Comparison of ENCODE assay signal across 9 mouse cellular contexts in the genomic region with DNA sequence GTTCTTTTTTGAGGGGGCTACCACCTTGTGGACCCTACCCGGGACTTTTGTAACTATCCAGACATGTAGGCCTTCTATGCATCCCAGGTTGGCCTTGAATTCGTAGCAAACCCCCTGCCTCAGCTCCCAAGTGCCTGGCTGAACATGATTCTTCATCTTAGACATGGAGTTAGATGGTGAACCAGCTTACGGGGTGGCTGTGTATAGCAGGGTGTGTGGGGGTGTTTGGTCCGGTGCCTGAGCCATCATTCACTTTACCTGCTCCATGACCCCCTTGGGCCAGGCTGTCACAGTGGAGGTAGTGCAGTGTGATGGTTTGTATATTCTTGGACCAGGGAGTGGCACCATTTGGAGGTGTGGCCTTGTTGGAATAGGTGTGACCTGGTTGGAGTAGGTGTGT. TPM values are rescaled to one million over a fixed set of nuclear protein-coding genes. Genes with fewer than 3 reads are reported as not detected.
DNase-seq lines count a peak whose midpoint lies in the region; ATAC-seq and TF ChIP-seq lines count a peak whose summit lies in the region.
"Had no signal": no experiment of that assay in that cellular context is flagged by ENCODE, and none has a peak within 500 bp of the region (broad histone marks: within the 10 kb centered on the region; RNA-seq: fewer than 3 reads in every experiment).

No protein-coding gene starts in this region.

- no peaks in the 10 kb centered on the region for H3K9me3 ChIP-seq in heart, embryonic 11.5 days (replicated peaks; ENCODE audit: control insufficient read depth, low read length)
- no peaks in the 10 kb centered on the region for H3K9me3 ChIP-seq in midbrain, embryonic 10.5 days (replicated peaks)
- no peaks in the 10 kb centered on the region for H3K9me3 ChIP-seq in midbrain, postnatal 0 days (ENCODE audit: low read length)
- no peaks in the 10 kb centered on the region; the same call in 1 of the 2 replicates for H3K9me3 ChIP-seq in limb, embryonic 11.5 days (ENCODE audit: control insufficient read depth, low read length)
- no peaks in the 10 kb centered on the region for H3K9me3 ChIP-seq in stomach, postnatal 0 days (ENCODE audit: control insufficient read depth, low read length)
- H3K9me3 ChIP-seq: embryonic facial prominence, embryonic 15.5 days had no signal

- peak overlapping the region; percentile 58 for H3K4me2 ChIP-seq in heart, embryonic 11.5 days
- no peak overlapping the region for H3K4me2 ChIP-seq in midbrain, postnatal 0 days (ENCODE audit: low read depth, low read length, poor library complexity, severe bottlenecking)
- peak overlapping the region; percentile 50; the same call in 1 of the 2 replicates for H3K4me2 ChIP-seq in limb, embryonic 11.5 days (ENCODE audit: low read depth, severe bottlenecking)
- 0 out of 2 replicates have a peak overlapping the region, but pooled peaks have one; percentile 52 for H3K4me2 ChIP-seq in stomach, postnatal 0 days (replicated peaks; ENCODE audit: low read depth)

- WGBS in heart, embryonic 11.5 days (ENCODE audit: insufficient replicate concordance): 59% methylated on average over 4 of the region's 4 CpGs
- WGBS in midbrain, embryonic 10.5 days: 53% methylated on average over 4 of the region's 4 CpGs
- 32% methylated on average over 4 of the region's 4 CpGs for WGBS in midbrain, postnatal 0 days
- WGBS in limb, embryonic 11.5 days: 71% methylated on average over 4 of the region's 4 CpGs
- WGBS in stomach, postnatal 0 days: 44% methylated on average over 4 of the region's 4 CpGs

- TF ChIP-seq EP300 in stomach, postnatal 0 days (optimal IDR thresholded peaks at IDR 0.05): no peak

- DNase-seq in heart, postnatal 10 days: no peak
- no peak for DNase-seq in midbrain, embryonic 10.5 days (ENCODE audit: low spot score)
- no peak for DNase-seq in midbrain, postnatal 0 days (ENCODE audit: low spot score)
- no peak for DNase-seq in limb, embryonic 11.5 days (ENCODE audit: low spot score)
- DNase-seq in stomach, postnatal 0 days (ENCODE audit: low spot score): no peak
- no peak for DNase-seq in testis, postnatal 14 days (ENCODE audit: low spot score)
- no peak for DNase-seq in adrenal gland, adult (ENCODE audit: inconsistent age in 2 of 2, low spot score in 1 of 2)

- H3K36me3 ChIP-seq in heart, embryonic 11.5 days (ENCODE audit: control insufficient read depth, insufficient read depth, low read length): no peaks in the 10 kb centered on the region
- H3K36me3 ChIP-seq in midbrain, embryonic 10.5 days: no peaks in the 10 kb centered on the region
- H3K36me3 ChIP-seq in midbrain, postnatal 0 days (ENCODE audit: insufficient read depth, low read length): no peaks in the 10 kb centered on the region
- no peaks in the 10 kb centered on the region for H3K36me3 ChIP-seq in limb, embryonic 11.5 days (ENCODE audit: control insufficient read depth, insufficient read depth, low read length)
- no peaks in the 10 kb centered on the region for H3K36me3 ChIP-seq in stomach, postnatal 0 days (ENCODE audit: control insufficient read depth, insufficient read depth, low read length)
- H3K36me3 ChIP-seq: embryonic facial prominence, embryonic 15.5 days had no signal

- no peak for TF ChIP-seq CTCF in midbrain, postnatal 0 days (IDR thresholded peaks at IDR 0.05)
- no peak for TF ChIP-seq CTCF in stomach, postnatal 0 days (IDR thresholded peaks at IDR 0.05; ENCODE audit: low read depth)

- ATAC-seq in heart, embryonic 11.5 days (replicated peaks; ENCODE audit: insufficient number of reproducible peaks, low FRiP score, low TSS enrichment): no peak
- ATAC-seq in midbrain, postnatal 0 days (ENCODE audit: low FRiP score): no peak
- no peak for ATAC-seq in limb, embryonic 11.5 days (ENCODE audit: insufficient number of reproducible peaks, low FRiP score, low TSS enrichment, low read depth)
- ATAC-seq in stomach, postnatal 0 days (ENCODE audit: low FRiP score, low TSS enrichment): no peak

- no peaks in the 10 kb centered on the region for H3K27me3 ChIP-seq in heart, embryonic 11.5 days (ENCODE audit: control insufficient read depth, insufficient read depth, low read length)
- peaks cover 65% of the 10 kb centered on the region for H3K27me3 ChIP-seq in midbrain, embryonic 10.5 days (ENCODE audit: low read depth, poor library complexity, severe bottlenecking)
- H3K27me3 ChIP-seq in midbrain, postnatal 0 days (ENCODE audit: insufficient read depth, low read length): no peaks in the 10 kb centered on the region
- no peaks in the 10 kb centered on the region for H3K27me3 ChIP-seq in limb, embryonic 11.5 days (ENCODE audit: control insufficient read depth, insufficient read depth, low read length)
- H3K27me3 ChIP-seq in stomach, postnatal 0 days (ENCODE audit: control insufficient read depth, insufficient read depth, low read length): no peaks in the 10 kb centered on the region
- H3K27me3 ChIP-seq: embryonic facial prominence, embryonic 15.5 days had no signal

- peak overlapping the region; percentile 78 for H3K27ac ChIP-seq in heart, embryonic 11.5 days (ENCODE audit: low read depth, low read length)
- H3K27ac ChIP-seq in midbrain, embryonic 10.5 days (replicated peaks): peak overlapping the region; percentile 89
- H3K27ac ChIP-seq in midbrain, postnatal 0 days (ENCODE audit: low read depth, low read length): no peak overlapping the region
- H3K27ac ChIP-seq in limb, embryonic 11.5 days (replicated peaks; ENCODE audit: low read depth, low read length): no peak overlapping the region
- no peak overlapping the region for H3K27ac ChIP-seq in stomach, postnatal 0 days (replicated peaks)

- H3K4me1 ChIP-seq in heart, embryonic 11.5 days (ENCODE audit: control insufficient read depth, insufficient read depth, low read length): peaks cover 20% of the 10 kb centered on the region
- peaks cover 71% of the 10 kb centered on the region for H3K4me1 ChIP-seq in midbrain, embryonic 10.5 days
- H3K4me1 ChIP-seq in midbrain, postnatal 0 days (ENCODE audit: insufficient read depth, low read length): peaks cover 13% of the 10 kb centered on the region; the same call in 1 of the 2 replicates
- H3K4me1 ChIP-seq in limb, embryonic 11.5 days (ENCODE audit: control insufficient read depth, insufficient read depth, low read length): peaks cover 20% of the 10 kb centered on the region
- peaks cover 5% of the 10 kb centered on the region; the same call in 1 of the 2 replicates for H3K4me1 ChIP-seq in stomach, postnatal 0 days (replicated peaks; ENCODE audit: control insufficient read depth, insufficient read depth)

- H3K9ac ChIP-seq in heart, embryonic 11.5 days (ENCODE audit: low read depth, low read length): peak overlapping the region; percentile 49; the same call in 1 of the 2 replicates
- H3K9ac ChIP-seq in midbrain, postnatal 0 days (replicated peaks; ENCODE audit: low read length, poor library complexity, severe bottlenecking): no peak overlapping the region
- H3K9ac ChIP-seq in limb, embryonic 11.5 days (ENCODE audit: low read length): no peak overlapping the region
- H3K9ac ChIP-seq in stomach, postnatal 0 days (ENCODE audit: low read length): no peak overlapping the region
- H3K9ac ChIP-seq: embryonic facial prominence, embryonic 15.5 days had no signal

- intact Hi-C loops in heart, postnatal 10 days (cut with DNase I): no loop called here

- H3K4me3 ChIP-seq in heart, embryonic 11.5 days (ENCODE audit: low read depth, low read length): no peak overlapping the region
- H3K4me3 ChIP-seq in midbrain, embryonic 10.5 days: peak overlapping the region; percentile 40
- no peak overlapping the region for H3K4me3 ChIP-seq in midbrain, postnatal 0 days (ENCODE audit: low read depth, low read length)
- H3K4me3 ChIP-seq in limb, embryonic 11.5 days (ENCODE audit: low read depth, low read length): no peak overlapping the region
- H3K4me3 ChIP-seq in stomach, postnatal 0 days (ENCODE audit: low read depth, low read length): no peak overlapping the region

RNA-seq across cellular contexts. Expression of a gene that starts 23.9 kb away (rescaled TPM):
- 27.9 and 30.4 TPM in 2 replicates for polyA plus RNA-seq in heart, embryonic 11.5 days (2014; fragmentation: Nextera tagmentation; extraction: Ambion mirVana)
- total RNA-seq in heart, postnatal 10 days (2021): 10 to 100 TPM in 1 of 2 experiments, 1 to 10 TPM in 1; 8.7 to 10.2 TPM
- polyA plus RNA-seq in midbrain, embryonic 10.5 days (2016; fragmentation: Nextera tagmentation; extraction: Ambion mirVana): 62.3 and 65.2 TPM in 2 replicates
- 113 and 115 TPM in 2 replicates for total RNA-seq in midbrain, postnatal 0 days (2014; rRNA removed)
- polyA plus RNA-seq in midbrain, postnatal 0 days (2015; fragmentation: Nextera tagmentation; extraction: Ambion mirVana): 70.6 and 73.0 TPM in 2 replicates
- 47.6 and 49.2 TPM in 2 replicates for polyA plus RNA-seq in limb, embryonic 11.5 days (2014; fragmentation: Nextera tagmentation; extraction: Ambion mirVana)
- polyA plus RNA-seq in stomach, postnatal 0 days (2015; fragmentation: Nextera tagmentation; extraction: Ambion mirVana): 60.1 and 64.4 TPM in 2 replicates

RNA-seq across cellular contexts. Expression of a gene that starts 24.1 kb away (rescaled TPM):
- polyA plus RNA-seq in heart, embryonic 11.5 days (2014; fragmentation: Nextera tagmentation; extraction: Ambion mirVana): 25.4 and 31.5 TPM in 2 replicates
- total RNA-seq in heart, postnatal 10 days (2021): 10 to 100 TPM; 10.6 TPM
- 32.4 and 34.1 TPM in 2 replicates for polyA plus RNA-seq in midbrain, embryonic 10.5 days (2016; fragmentation: Nextera tagmentation; extraction: Ambion mirVana)
- total RNA-seq in midbrain, postnatal 0 days (2014; rRNA removed): 28.8 and 39.9 TPM in 2 replicates
- polyA plus RNA-seq in midbrain, postnatal 0 days (2015; fragmentation: Nextera tagmentation; extraction: Ambion mirVana): 38.6 and 39.0 TPM in 2 replicates
- 29.8 and 30.6 TPM in 2 replicates for polyA plus RNA-seq in limb, embryonic 11.5 days (2014; fragmentation: Nextera tagmentation; extraction: Ambion mirVana)
- polyA plus RNA-seq in stomach, postnatal 0 days (2015; fragmentation: Nextera tagmentation; extraction: Ambion mirVana): 11.4 and 12.4 TPM in 2 replicates

Comparison
In these comparisons a context has a peak if more than half of its experiments do, and no peak if none do; other contexts are left out.
1. H3K27ac ChIP-seq: peak in heart, embryonic 11.5 days (single experiment) and midbrain, embryonic 10.5 days (single experiment); none in midbrain, postnatal 0 days (single experiment), limb, embryonic 11.5 days (single experiment) and stomach, postnatal 0 days (single experiment).